Mouse (Mus musculus) liver, postnatal 0 days (tissue): ENCODE measurements around the gene Ate1.
"Not testable (repeated sequence)": the region's sequence is repeated elsewhere in the genome, so short reads cannot be mapped to it uniquely, and the experiment has no call there.

Source experiments
- CTCF ChIP-seq: sonication (generic); IDR thresholded peaks from 2 replicates; pipeline ENCODE4 v1.5.1; 2016; ENCODE audit warnings: antibody characterized with exemption, low read depth
- EP300 ChIP-seq: IDR thresholded peaks from 2 replicates; pipeline ENCODE4 v1.6.1; 2016; ENCODE audit warnings: antibody characterized with exemption, low read depth, mild to moderate bottlenecking

- TF ChIP-seq CTCF, EP300: not testable (repeated sequence)
These were observed 11.0 kb upstream of the Ate1 start for GRCm38 (mm10) chr7:130531138-130531537.
